Mouse (Mus musculus): Measurements from ENCODE around the gene Gal3st1.
"Not testable (repeated sequence)": the region's sequence is repeated elsewhere in the genome, so short reads cannot be mapped to it uniquely, and the experiment has no call there.

DNA sequence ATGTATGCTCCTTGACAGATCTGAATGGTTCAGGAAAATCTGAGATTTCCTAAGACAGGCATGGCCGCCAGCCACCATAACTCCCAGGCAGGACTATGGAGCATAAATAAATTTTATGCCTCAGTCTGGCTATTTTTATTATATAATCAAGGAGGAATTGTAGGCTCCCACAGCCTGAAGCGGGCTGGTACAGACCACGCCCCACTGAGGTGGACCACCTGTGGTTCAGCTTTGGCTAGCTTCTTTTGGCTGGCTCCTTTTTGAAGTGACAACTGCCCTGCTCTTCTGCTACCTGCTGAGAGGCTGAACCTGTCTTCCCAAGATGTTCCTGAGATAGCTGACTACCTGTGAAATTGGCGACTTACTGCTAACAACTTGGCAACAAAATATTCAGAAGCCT is 28.1 kb upstream of the Gal3st1 start:
- not testable (repeated sequence) for TF ChIP-seq CTCF (IDR thresholded peaks at IDR 0.05; ENCODE audit: borderline replicate concordance, insufficient read depth, low read length); POLR2A (IDR thresholded peaks at IDR 0.05; ENCODE audit: low read depth, low read length)
